Comparison of ENCODE assay signal across 7 mouse cellular contexts in genomic region chr2:26910994-26911765, GRCm38 (mm10). TPM values are rescaled to one million over a fixed set of nuclear protein-coding genes. Genes with fewer than 3 reads are reported as not detected.
DNase-seq lines count a peak whose midpoint lies in the region; ATAC-seq and TF ChIP-seq lines count a peak whose summit lies in the region.

No protein-coding gene starts in this region.

- no peaks in the 10 kb centered on the region for H3K9me3 ChIP-seq in forebrain, embryonic 11.5 days (ENCODE audit: control insufficient read depth, low read length)
- H3K9me3 ChIP-seq in intestine, embryonic 15.5 days, result no peaks in the 10 kb centered on the region
- no peaks in the 10 kb centered on the region for H3K9me3 ChIP-seq in lung, postnatal 0 days (ENCODE audit: low read length)

- peak overlapping the region; percentile 95 for H3K9ac ChIP-seq in forebrain, embryonic 11.5 days (ENCODE audit: low read length)
- H3K9ac ChIP-seq in intestine, embryonic 15.5 days, result peak overlapping the region; percentile 81
- H3K9ac ChIP-seq in lung, postnatal 0 days (replicated peaks; ENCODE audit: low read depth), result peak overlapping the region; percentile 95

- TF ChIP-seq CTCF in bone marrow, adult 2 months (IDR thresholded peaks at IDR 0.05; ENCODE audit: control insufficient read depth, insufficient read depth, low read length), result no peak
- TF ChIP-seq CTCF in lung, postnatal 0 days (IDR thresholded peaks at IDR 0.05), result no peak

- peak; percentile 43 for ATAC-seq in forebrain, embryonic 11.5 days (replicated peaks; ENCODE audit: low FRiP score)
- ATAC-seq in intestine, embryonic 15.5 days, result peak; percentile 29
- peak; percentile 54 for ATAC-seq in lung, postnatal 0 days

- peak overlapping the region; percentile 98 for H3K4me2 ChIP-seq in forebrain, embryonic 11.5 days (ENCODE audit: low read depth, low read length, severe bottlenecking)
- H3K4me2 ChIP-seq in intestine, embryonic 15.5 days (replicated peaks), result peak overlapping the region; percentile 84
- peak overlapping the region; percentile 85 for H3K4me2 ChIP-seq in lung, postnatal 0 days (replicated peaks; ENCODE audit: low read depth, low read length)

- H3K36me3 ChIP-seq in forebrain, embryonic 11.5 days (ENCODE audit: control insufficient read depth, insufficient read depth, low read length), result peaks cover 24% of the 10 kb centered on the region; the same call in 1 of the 2 replicates
- peaks cover 27% of the 10 kb centered on the region for H3K36me3 ChIP-seq in intestine, embryonic 15.5 days
- H3K36me3 ChIP-seq in lung, postnatal 0 days (ENCODE audit: insufficient read depth, low read length), result peaks cover 14% of the 10 kb centered on the region

- under 1% methylated on average over 37 of the region's 37 CpGs for WGBS in bone marrow, adult 2 months
- WGBS in forebrain, embryonic 11.5 days, result 4% methylated on average over 37 of the region's 37 CpGs
- WGBS in intestine, embryonic 15.5 days, result 2% methylated on average over 37 of the region's 37 CpGs
- WGBS in lung, postnatal 0 days, result 2% methylated on average over 37 of the region's 37 CpGs

- peak; percentile 53 for DNase-seq in ovary, postnatal 14 days (ENCODE audit: low spot score)
- no peak for DNase-seq in ovary, adult 18-20 months (ENCODE audit: low spot score)
- peak; percentile 85 for DNase-seq in forebrain, embryonic 11.5 days (ENCODE audit: low spot score)
- DNase-seq in lung, postnatal 0 days (ENCODE audit: low spot score), result peak; percentile 74
- peak; percentile 70 for DNase-seq in right cerebral cortex, postnatal 14 days

- H3K27me3 ChIP-seq in forebrain, embryonic 11.5 days (ENCODE audit: control insufficient read depth, insufficient read depth, low read length), result no peaks in the 10 kb centered on the region
- H3K27me3 ChIP-seq in intestine, embryonic 15.5 days (replicated peaks), result no peaks in the 10 kb centered on the region
- no peaks in the 10 kb centered on the region for H3K27me3 ChIP-seq in lung, postnatal 0 days (replicated peaks; ENCODE audit: insufficient read depth, low read length)

- H3K27ac ChIP-seq in bone marrow, adult 2 months (ENCODE audit: control insufficient read depth, insufficient read depth, low read depth, low read length, poor library complexity), result peak overlapping the region; percentile 84
- peak overlapping the region; percentile 85 for H3K27ac ChIP-seq in forebrain, embryonic 11.5 days (ENCODE audit: low read depth, low read length)
- peak overlapping the region; percentile 88 for H3K27ac ChIP-seq in intestine, embryonic 15.5 days
- peak overlapping the region; percentile 90 for H3K27ac ChIP-seq in lung, postnatal 0 days (ENCODE audit: low read length)

- H3K4me3 ChIP-seq in bone marrow, adult 2 months (replicated peaks; ENCODE audit: control insufficient read depth, low read depth, low read length), result peak overlapping the region; percentile 100
- H3K4me3 ChIP-seq in forebrain, embryonic 11.5 days (ENCODE audit: low read depth, low read length), result peak overlapping the region; percentile 93
- peak overlapping the region; percentile 60 for H3K4me3 ChIP-seq in intestine, embryonic 15.5 days (replicated peaks)
- H3K4me3 ChIP-seq in lung, postnatal 0 days (ENCODE audit: low read depth, low read length), result peak overlapping the region; percentile 76

- no peak for TF ChIP-seq EP300 in lung, postnatal 0 days (IDR thresholded peaks at IDR 0.05)

- peaks cover 3% of the 10 kb centered on the region; the same call in 1 of the 2 replicates for H3K4me1 ChIP-seq in bone marrow, adult 2 months (ENCODE audit: control insufficient read depth, insufficient read depth, low read length)
- H3K4me1 ChIP-seq in forebrain, embryonic 11.5 days (replicated peaks; ENCODE audit: control insufficient read depth, insufficient read depth, low read length), result peaks cover 15% of the 10 kb centered on the region
- H3K4me1 ChIP-seq in intestine, embryonic 15.5 days (replicated peaks), result peaks cover 31% of the 10 kb centered on the region
- H3K4me1 ChIP-seq in lung, postnatal 0 days (ENCODE audit: insufficient read depth, low read depth, low read length), result peaks cover 30% of the 10 kb centered on the region

- TF ChIP-seq POLR2A in bone marrow, adult 2 months (IDR thresholded peaks at IDR 0.05; ENCODE audit: borderline replicate concordance, control insufficient read depth, low read depth, low read length), result no peak

RNA-seq across cellular contexts. Expression of gene Rpl7a, which starts 0.6 kb away (rescaled TPM):
- polyA plus RNA-seq in bone marrow, adult 2 months (2011; ENCODE audit: insufficient read depth, insufficient read length, low replicate concordance, missing spikeins), result 161 and 199 TPM in 2 replicates
- polyA plus RNA-seq in forebrain, embryonic 11.5 days (2014; fragmentation: Nextera tagmentation; extraction: Ambion mirVana), result 647 and 668 TPM in 2 replicates
- 631 and 647 TPM in 2 replicates for polyA plus RNA-seq in intestine, embryonic 15.5 days (2015; fragmentation: Nextera tagmentation; extraction: Ambion mirVana)
- 380 and 417 TPM in 2 replicates for polyA plus RNA-seq in lung, postnatal 0 days (2015; fragmentation: Nextera tagmentation; extraction: Ambion mirVana)

RNA-seq across cellular contexts. Expression of gene Med22, which starts 0.7 kb away (rescaled TPM):
- 13.0 and 13.1 TPM in 2 replicates for polyA plus RNA-seq in bone marrow, adult 2 months (2011; ENCODE audit: insufficient read depth, insufficient read length, low replicate concordance, missing spikeins)
- 112 and 120 TPM in 2 replicates for polyA plus RNA-seq in forebrain, embryonic 11.5 days (2014; fragmentation: Nextera tagmentation; extraction: Ambion mirVana)
- polyA plus RNA-seq in intestine, embryonic 15.5 days (2015; fragmentation: Nextera tagmentation; extraction: Ambion mirVana), result 39.0 and 40.6 TPM in 2 replicates
- polyA plus RNA-seq in lung, postnatal 0 days (2015; fragmentation: Nextera tagmentation; extraction: Ambion mirVana), result 32.6 and 33.8 TPM in 2 replicates

RNA-seq across cellular contexts. Expression of gene Surf2, which starts 5.0 kb away (rescaled TPM):
- polyA plus RNA-seq in bone marrow, adult 2 months (2011; ENCODE audit: insufficient read depth, insufficient read length, low replicate concordance, missing spikeins), result 17.7 and 36.9 TPM in 2 replicates
- polyA plus RNA-seq in forebrain, embryonic 11.5 days (2014; fragmentation: Nextera tagmentation; extraction: Ambion mirVana), result 43.6 and 44.5 TPM in 2 replicates
- 41.6 and 42.9 TPM in 2 replicates for polyA plus RNA-seq in intestine, embryonic 15.5 days (2015; fragmentation: Nextera tagmentation; extraction: Ambion mirVana)
- 23.0 and 23.8 TPM in 2 replicates for polyA plus RNA-seq in lung, postnatal 0 days (2015; fragmentation: Nextera tagmentation; extraction: Ambion mirVana)

RNA-seq across cellular contexts. Expression of gene Surf1, which starts 5.2 kb away (rescaled TPM):
- polyA plus RNA-seq in bone marrow, adult 2 months (2011; ENCODE audit: insufficient read depth, insufficient read length, low replicate concordance, missing spikeins), result 32.1 and 58.4 TPM in 2 replicates
- 44.1 and 44.6 TPM in 2 replicates for polyA plus RNA-seq in forebrain, embryonic 11.5 days (2014; fragmentation: Nextera tagmentation; extraction: Ambion mirVana)
- polyA plus RNA-seq in intestine, embryonic 15.5 days (2015; fragmentation: Nextera tagmentation; extraction: Ambion mirVana), result 68.7 and 69.3 TPM in 2 replicates
- 59.6 and 59.7 TPM in 2 replicates for polyA plus RNA-seq in lung, postnatal 0 days (2015; fragmentation: Nextera tagmentation; extraction: Ambion mirVana)

RNA-seq across cellular contexts. Expression of gene Surf6, which starts 8.5 kb away (rescaled TPM):
- polyA plus RNA-seq in bone marrow, adult 2 months (2011; ENCODE audit: insufficient read depth, insufficient read length, low replicate concordance, missing spikeins), result 7.5 and 23.5 TPM in 2 replicates
- 15.6 and 15.7 TPM in 2 replicates for polyA plus RNA-seq in forebrain, embryonic 11.5 days (2014; fragmentation: Nextera tagmentation; extraction: Ambion mirVana)
- 23.0 and 24.5 TPM in 2 replicates for polyA plus RNA-seq in intestine, embryonic 15.5 days (2015; fragmentation: Nextera tagmentation; extraction: Ambion mirVana)
- polyA plus RNA-seq in lung, postnatal 0 days (2015; fragmentation: Nextera tagmentation; extraction: Ambion mirVana), result 11.8 and 13.5 TPM in 2 replicates
